Mouse (Mus musculus) B cell, adult 2 months (primary cell): ENCODE measurements around the gene Fam19a1.
"Not testable (repeated sequence)": the region's sequence is repeated elsewhere in the genome, so short reads cannot be mapped to it uniquely, and the experiment has no call there.

Source experiments
- DNase-seq, 2 experiments: peaks; one replicate each; pipeline ENCODE4 v3.0.0; 2022

Gene Fam19a1

GRCm38 (mm10) chr6:96112854-96113253 lies at the start of gene Fam19a1:
Gene Fam19a1, plus strand, starts transcription at chr6:96113154.
- DNase-seq = no peak

DNA sequence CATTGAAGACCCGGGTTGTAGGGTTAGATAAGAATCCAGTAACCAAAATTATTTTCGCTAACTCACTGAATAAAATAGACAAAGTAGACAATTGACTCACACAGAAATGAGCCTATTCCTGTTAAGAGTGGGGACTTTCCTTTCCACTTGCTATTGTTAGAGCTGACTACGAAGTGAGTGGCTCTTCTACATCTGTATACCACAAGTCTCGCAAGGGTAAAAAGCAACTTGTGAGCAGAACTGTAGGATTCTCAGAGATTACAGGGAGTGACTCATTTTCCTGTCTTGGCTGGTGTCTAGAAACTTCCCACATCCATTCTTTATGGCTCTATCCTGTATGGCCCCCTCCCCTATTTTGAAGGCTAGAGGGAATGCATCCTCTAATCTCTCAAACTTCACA lies 41.9 kb upstream of the Fam19a1 start:
- no peak for DNase-seq

GRCm38 (mm10) chr6:96071567-96071966 lies 41.4 kb upstream of the Fam19a1 start:
- DNase-seq = no peak

DNA sequence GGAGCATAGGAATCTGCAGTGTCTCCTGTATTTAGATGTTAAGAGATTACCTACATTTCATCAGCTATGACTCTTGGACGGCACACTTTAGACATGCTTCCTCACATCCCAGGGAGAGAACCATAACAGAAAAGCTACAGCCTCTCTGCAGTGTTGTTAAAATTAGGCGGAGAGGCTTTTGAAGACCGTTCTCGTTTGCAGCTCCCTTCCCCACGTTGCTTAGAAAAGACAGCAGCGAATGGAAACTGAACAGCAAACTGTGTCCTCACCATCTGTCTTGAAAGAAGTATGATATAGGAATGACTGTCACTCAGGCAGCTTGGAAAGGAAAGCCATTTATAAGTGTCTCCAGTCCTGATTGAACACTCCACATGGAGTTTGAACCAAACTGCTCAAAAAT lies 23.0 kb upstream of the Fam19a1 start:
- DNase-seq = no peak

GRCm38 (mm10) chr6:96093716-96094115 lies 19.2 kb upstream of the Fam19a1 start:
- DNase-seq = no peak

- DNase-seq = no peak
Observed at GRCm38 (mm10) chr6:96098225-96098624, 14.7 kb upstream of the Fam19a1 start.

- DNase-seq = no peak
Observed at GRCm38 (mm10) chr6:96111656-96112055, 1.3 kb upstream of the Fam19a1 start.

- no peak for DNase-seq
Observed at GRCm38 (mm10) chr6:96114151-96114550, 1.2 kb downstream of the Fam19a1 start.

GRCm38 (mm10) chr6:96116148-96116533 lies 3.2 kb downstream of the Fam19a1 start:
- DNase-seq = no peak

GRCm38 (mm10) chr6:96116534-96117272 lies 3.7 kb downstream of the Fam19a1 start:
- no peak for DNase-seq

DNA sequence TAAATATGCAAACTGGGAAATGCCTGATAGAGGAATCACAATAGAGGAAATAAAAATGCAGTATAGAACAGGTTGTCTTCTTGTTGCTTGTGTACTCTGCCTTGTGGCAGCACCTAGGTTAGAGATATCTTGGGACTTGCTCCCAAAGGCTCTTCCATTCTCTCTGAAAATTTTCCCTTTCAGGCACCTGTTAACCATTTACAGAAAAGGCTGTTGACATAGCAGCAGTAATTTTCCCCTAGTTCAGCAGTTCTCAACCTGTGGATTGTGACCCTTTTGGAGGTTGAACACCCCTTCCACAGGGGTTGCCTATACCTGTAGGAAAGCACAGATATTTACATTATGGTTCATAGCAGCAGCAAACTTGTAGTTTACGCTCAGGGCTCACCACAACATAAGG lies 30.4 kb downstream of the Fam19a1 start:
- no peak for DNase-seq

DNA sequence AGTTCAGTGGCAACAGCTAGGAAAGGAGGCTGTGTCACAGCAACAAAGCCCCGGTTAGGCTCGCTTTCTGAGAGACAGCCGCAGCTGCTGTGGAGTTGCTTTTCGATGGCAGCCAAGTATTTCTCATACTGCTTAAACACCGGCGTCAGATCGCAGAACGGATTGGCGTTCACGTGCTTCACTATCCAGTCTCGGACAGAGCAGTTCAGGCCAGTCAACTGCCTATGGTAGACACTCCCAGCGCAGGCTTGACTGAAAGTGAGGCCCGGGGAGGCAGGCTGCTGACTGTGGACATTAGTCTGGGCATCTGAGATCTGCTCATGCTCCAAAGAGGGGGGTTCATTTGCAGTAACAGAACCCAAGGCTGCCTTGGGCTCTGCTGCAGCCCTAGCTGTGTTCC lies 52.4 kb downstream of the Fam19a1 start:
- no peak for DNase-seq

DNA sequence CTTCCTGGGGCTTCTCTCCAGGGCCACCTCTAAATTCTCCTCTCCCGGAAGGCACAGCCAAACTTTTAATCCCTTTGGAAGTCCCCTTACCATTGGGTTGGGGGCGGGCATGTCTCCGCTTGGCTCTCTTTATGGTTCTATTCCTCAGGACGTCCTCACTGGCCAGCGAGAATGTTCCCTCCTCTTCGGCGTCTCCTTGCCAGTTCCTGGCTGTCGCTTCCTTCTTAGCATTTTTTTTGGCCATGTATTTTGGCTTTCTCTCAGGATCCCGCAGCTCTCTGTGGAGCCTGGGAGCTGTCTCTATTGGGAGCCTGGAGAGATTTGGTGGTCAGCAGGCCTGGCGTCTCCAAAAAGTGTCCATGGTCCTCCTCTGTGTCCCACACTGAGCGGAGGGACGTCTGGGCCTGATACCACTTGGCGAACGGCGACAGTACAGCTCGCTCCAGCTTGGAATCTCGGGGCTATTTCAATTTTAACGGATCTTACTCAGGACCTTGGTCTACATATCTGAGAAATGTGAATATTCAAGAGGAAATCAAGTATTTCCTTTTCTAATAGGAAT lies 52.9 kb downstream of the Fam19a1 start, which contains the start of gene 1700123L14Rik:
1700123L14Rik (minus strand) TSS at position 426 of the 562 bp plus-strand sequence.
- no peak for DNase-seq

- no peak for DNase-seq
Observed at GRCm38 (mm10) chr6:96167031-96167430, 54.1 kb downstream of the Fam19a1 start.

DNA sequence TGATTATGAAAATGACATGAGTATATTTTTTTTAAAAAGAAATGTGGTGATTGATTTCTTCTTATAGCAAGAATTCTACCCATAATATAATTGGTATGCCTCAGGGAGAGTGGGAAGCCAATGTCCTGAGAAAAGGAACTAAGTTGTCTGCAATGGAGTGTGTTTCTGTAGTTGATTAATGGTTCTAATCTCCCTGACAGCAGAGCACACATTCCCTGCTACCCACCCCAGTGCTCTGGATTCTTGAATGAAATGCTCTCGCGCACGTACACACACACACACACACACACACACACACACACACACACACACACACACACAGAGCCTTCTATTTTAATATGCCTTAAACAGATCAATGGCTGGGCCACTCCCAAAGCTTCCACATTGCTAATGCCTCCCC lies 60.7 kb downstream of the Fam19a1 start:
- DNase-seq = no peak

DNA sequence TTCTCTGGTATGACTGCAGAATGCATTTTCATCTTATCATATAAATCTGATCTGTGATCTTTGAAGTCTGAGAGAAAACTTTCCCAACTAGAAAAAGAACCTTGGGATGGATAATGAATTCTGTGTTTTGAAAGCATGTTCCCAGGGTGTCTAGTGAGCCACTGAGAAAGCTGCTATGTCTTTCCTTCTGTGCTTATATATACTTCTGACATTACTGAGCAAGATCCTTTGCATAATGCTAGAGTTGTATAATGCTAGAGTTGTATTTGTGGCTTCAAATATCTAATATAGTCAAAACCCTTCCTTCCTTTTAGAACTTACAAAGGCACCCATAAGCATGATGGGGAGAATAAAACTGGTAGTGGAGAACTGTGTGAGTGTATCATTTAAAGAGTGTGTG lies 65.6 kb downstream of the Fam19a1 start:
- no peak for DNase-seq

- no peak for DNase-seq
Observed at GRCm38 (mm10) chr6:96183392-96183791, 70.4 kb downstream of the Fam19a1 start.

GRCm38 (mm10) chr6:96186517-96186916 lies 73.6 kb downstream of the Fam19a1 start:
- no peak for DNase-seq

DNA sequence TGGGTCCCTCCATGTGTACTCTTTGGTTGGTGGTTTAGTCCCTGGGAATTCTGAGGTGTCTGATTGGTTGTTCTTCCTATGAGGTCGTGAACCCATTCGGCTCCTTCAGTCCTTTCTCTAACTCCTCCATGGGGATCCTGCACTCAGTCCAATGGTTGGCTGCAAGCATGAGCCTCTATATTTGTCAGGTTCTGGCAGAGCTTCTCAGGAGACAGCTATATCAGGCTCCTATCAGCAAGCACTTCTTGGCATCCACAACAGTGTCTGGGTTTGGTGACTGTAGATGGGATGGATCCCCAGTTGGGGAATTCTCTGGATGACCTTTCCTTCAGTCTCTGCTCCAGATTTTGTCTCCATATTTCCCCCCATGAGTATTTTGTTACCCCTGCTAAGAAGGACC lies 86.0 kb downstream of the Fam19a1 start:
- DNase-seq = not testable (repeated sequence)

DNA sequence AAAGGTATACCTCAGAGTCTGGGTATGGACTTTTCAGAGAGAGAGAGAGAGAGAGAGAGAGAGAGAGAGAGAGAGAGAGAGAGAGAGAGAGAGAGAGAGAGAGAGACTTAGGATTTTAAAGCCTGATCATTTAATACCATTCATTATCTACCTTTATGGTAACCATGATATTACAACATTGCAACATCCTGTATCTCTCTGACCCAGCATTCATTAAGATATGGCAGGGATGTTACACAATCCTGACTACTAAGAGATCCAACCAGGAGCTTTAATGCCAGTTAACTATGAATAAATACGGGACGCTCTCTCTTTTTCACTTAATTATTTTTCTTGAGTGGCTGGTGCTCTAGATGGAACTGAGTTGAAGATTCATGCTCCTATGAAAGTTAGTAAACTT lies 92.4 kb downstream of the Fam19a1 start:
- no peak for DNase-seq

GRCm38 (mm10) chr6:96234806-96235205 lies 121.9 kb downstream of the Fam19a1 start:
- DNase-seq = no peak

GRCm38 (mm10) chr6:96244320-96244719 lies 131.4 kb downstream of the Fam19a1 start:
- DNase-seq = no peak

- no peak for DNase-seq
Observed at GRCm38 (mm10) chr6:96252001-96252400, 139.0 kb downstream of the Fam19a1 start.

- no peak for DNase-seq
Observed at GRCm38 (mm10) chr6:96254815-96255214, 141.9 kb downstream of the Fam19a1 start.

DNA sequence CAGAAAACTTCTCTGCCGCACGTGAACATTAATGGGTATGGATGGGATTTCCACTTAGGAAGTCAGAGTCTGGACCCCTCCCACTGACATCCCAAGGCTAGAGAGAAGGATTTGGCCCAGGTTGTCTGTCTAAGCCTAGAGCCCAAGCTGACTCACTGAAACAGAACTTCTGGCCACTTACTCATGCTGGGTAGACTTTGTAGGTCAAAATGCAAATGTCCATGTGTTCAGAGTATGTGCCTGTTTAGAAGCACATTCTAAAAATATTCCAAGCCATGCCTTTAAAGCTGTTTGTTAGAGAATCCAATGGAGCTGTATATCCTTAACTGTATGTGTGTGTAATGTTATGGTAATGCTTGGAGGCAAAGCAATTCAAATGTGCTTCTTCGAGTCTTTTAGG lies 145.7 kb downstream of the Fam19a1 start:
- DNase-seq = no peak
